Mouse (Mus musculus) lung, embryonic 15.5 days (tissue): Measurements from ENCODE around the gene Padi2. TPM values are rescaled to one million over a fixed set of nuclear protein-coding genes. Genes with fewer than 3 reads are reported as not detected.

Experiments
- ATAC-seq: fragments of 200-750 bp; cut with Nextera tagmentation; 2 replicates; pipeline ENCODE4 v1.8.0; 2017; ENCODE audit warnings: moderate number of reproducible peaks, borderline replicate concordance; ENCODE audit not compliant: low FRiP score, low TSS enrichment; ENCODE audit errors: extremely low read depth
- H3K27ac ChIP-seq: fragments of 300-500 bp; sonication (generic); 2 replicates; pipeline ENCODE4 v1.5.1; 2015; ENCODE audit warnings: moderate library complexity, mild to moderate bottlenecking, inconsistent platforms
- H3K27me3 ChIP-seq: fragments of 300-500 bp; sonication (generic); 2 replicates; pipeline ENCODE4 v1.6.1; 2015; ENCODE audit warnings: inconsistent platforms
- H3K36me3 ChIP-seq: fragments of 300-500 bp; sonication (generic); 2 replicates; pipeline ENCODE4 v1.6.1; 2015; ENCODE audit warnings: inconsistent platforms
- H3K4me1 ChIP-seq: fragments of 300-500 bp; sonication (generic); 2 replicates; pipeline ENCODE4 v1.6.1; 2015; ENCODE audit warnings: inconsistent platforms
- H3K4me2 ChIP-seq: fragments of 300-500 bp; sonication (generic); 2 replicates; pipeline ENCODE4 v1.6.1; 2015; ENCODE audit warnings: inconsistent platforms, mild to moderate bottlenecking, moderate library complexity
- H3K4me3 ChIP-seq: fragments of 300-500 bp; sonication (generic); 2 replicates; pipeline ENCODE4 v1.5.1; 2015; ENCODE audit warnings: mild to moderate bottlenecking, inconsistent platforms
- H3K9ac ChIP-seq: fragments of 300-500 bp; sonication (generic); 2 replicates; pipeline ENCODE4 v1.6.1; 2015; ENCODE audit warnings: inconsistent platforms
- H3K9me3 ChIP-seq: fragments of 300-500 bp; sonication (generic); 2 replicates; pipeline ENCODE4 v1.6.1; 2016; ENCODE audit warnings: inconsistent platforms
- WGBS: fragments of 180-500 bp; shearing (Covaris S2); methylation state at CpG from one replicate; pipeline ENCODE4 v1.1.7; 2015; 5-methylcytosine and 5-hydroxymethylcytosine counted together
- polyA plus RNA-seq: library from polyadenylated mRNA; unstranded; fragments of >200 nt; fragmentation: Nextera tagmentation; extraction: Ambion mirVana; gene quantifications from 2 replicates; pipeline ENCODE4 v1.2.1, GENCODE M21; 2015

The Padi2 gene
- polyA plus RNA-seq, 1 experiment from 2014 or later, result 2.6 TPM

DNA sequence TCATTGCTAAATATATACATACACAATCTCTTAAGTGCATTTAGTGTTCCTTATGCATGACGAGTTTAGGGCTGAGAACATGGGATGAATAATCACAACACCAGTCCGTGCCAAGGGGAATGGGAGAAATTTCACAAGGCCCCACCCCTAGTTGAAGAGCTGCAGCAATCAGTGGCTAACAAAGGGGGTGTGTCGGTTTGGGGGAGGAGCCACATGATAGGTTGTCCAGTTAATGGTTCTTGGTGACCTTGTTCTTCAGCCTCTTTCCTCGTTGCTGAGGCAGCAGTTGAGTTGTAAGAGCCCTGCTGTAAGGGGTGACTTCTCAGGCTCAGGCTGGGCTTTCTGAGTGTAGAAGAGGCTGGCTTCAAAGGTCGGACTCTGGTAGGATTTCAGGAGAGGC lies 56.8 kb downstream of the Padi2 start:
- H3K36me3 ChIP-seq, result peaks cover 15% of the 10 kb centered on the region; the same call in 1 of the 2 replicates
- no peak overlapping the region for H3K27ac ChIP-seq
- H3K9ac ChIP-seq, result no peak overlapping the region
- H3K27me3 ChIP-seq, result no peaks in the 10 kb centered on the region
- no peak overlapping the region for H3K4me2 ChIP-seq
- H3K4me1 ChIP-seq, result peaks cover 38% of the 10 kb centered on the region
- 28% methylated on average over 5 of the region's 5 CpGs for WGBS
- no peak for ATAC-seq
- no peaks in the 10 kb centered on the region for H3K9me3 ChIP-seq
- no peak overlapping the region for H3K4me3 ChIP-seq

DNA sequence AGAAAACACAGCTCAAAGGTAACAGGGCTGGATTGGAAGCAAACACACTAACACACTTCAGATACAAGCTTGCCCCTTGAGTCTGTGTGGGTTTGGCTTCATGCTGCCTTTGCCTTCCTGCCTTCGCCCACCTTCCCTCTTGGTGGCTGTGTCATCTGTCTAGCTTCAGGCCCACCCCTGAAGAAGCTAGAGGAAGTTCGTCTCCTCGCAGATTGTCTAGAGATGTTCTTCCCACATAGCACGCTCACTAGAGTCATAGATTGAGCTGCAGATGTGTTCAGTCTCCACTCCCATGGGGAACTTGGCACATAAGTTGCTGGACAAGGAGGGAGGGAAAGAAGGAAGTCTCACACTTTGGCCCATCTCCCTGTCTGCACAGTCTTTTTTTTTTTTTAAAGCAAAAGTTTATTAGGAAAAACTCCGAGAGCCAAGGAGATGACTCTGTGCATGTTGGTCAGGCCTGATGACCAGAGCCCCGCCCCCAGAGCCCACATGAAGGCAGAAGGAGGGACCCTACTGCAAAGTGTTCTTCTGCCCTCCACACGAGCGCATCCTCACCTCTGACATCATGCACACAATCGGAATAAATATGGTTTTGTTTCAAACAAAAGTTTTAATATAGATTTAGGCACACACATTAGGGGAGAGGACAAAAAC lies 57.9 kb downstream of the Padi2 start:
- no peak overlapping the region for H3K9ac ChIP-seq
- H3K36me3 ChIP-seq, result peaks cover 20% of the 10 kb centered on the region; the same call in 1 of the 2 replicates
- H3K27me3 ChIP-seq, result no peaks in the 10 kb centered on the region
- WGBS, result 68% methylated on average over 9 of the region's 9 CpGs
- H3K4me3 ChIP-seq, result no peak overlapping the region
- ATAC-seq, result no peak
- H3K4me2 ChIP-seq, result no peak overlapping the region
- H3K4me1 ChIP-seq, result peaks cover 35% of the 10 kb centered on the region
- no peak overlapping the region for H3K27ac ChIP-seq
- H3K9me3 ChIP-seq, result no peaks in the 10 kb centered on the region

DNA sequence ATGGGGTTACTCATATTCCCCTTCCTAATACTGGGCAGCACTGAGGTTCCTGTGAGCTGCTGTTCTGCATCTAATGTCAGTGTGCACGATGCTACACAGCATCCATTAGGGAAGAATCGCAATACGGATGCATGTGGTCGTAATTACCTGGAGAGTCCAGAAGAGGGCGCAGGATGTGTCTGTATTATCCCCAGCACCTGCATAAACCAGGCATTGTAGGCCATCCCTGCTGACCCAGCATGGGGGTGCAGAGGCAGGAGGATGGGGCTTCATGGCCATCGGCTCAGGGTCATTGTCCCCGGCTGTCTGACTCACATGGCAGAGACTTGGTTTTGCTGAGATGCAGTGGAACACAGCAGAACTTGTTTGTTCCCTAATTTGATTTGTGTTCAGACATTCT lies 58.5 kb downstream of the Padi2 start:
- 23% methylated on average over 7 of the region's 7 CpGs for WGBS
- H3K36me3 ChIP-seq, result peaks cover 23% of the 10 kb centered on the region
- no peak for ATAC-seq
- no peaks in the 10 kb centered on the region for H3K27me3 ChIP-seq
- H3K4me3 ChIP-seq, result no peak overlapping the region
- H3K27ac ChIP-seq, result no peak overlapping the region
- no peak overlapping the region for H3K4me2 ChIP-seq
- H3K4me1 ChIP-seq, result peaks cover 35% of the 10 kb centered on the region
- H3K9me3 ChIP-seq, result no peaks in the 10 kb centered on the region
- no peak overlapping the region for H3K9ac ChIP-seq

DNA sequence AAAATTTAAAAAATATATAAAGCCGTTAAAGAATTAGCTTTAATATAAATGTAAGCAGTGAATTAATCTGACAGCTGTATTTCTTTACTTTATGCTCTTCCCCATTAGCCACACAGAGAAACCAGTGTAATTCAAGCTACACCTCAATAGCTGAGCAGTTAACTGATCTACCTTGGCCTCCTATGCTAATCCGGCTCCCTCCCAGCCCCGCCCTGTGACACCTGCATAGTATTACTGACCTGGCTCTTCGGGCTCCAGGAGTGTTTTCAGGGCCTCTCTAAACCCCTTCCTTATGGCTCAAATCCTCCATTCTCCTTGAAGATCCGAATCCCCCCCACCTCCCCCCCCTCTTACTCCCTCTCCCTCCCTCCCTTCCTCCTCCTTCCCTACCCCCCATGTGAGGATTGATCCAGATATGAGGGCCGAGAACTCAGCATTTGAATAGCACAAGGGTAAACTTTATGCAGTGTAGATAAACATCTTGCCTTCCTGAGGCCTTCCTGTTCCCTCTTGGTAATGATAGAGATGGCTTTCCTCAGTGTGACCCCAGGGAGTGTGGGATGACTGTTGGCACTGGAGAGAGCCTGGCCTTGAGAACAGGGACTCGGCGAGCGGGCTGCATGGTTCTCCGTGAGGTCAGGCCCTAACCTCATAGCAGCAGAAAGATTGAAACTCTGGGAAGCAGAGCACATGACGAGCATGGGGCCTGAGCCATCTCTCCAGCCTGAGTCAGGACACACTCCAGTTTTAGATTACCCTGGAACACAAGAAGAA lies 61.4 kb downstream of the Padi2 start:
- Histone ChIP-seq H3K9ac (no peak overlapping the region), H3K36me3 (peaks cover 49% of the 10 kb centered on the region), H3K4me2 (no peak overlapping the region), H3K4me3 (no peak overlapping the region), H3K27ac (no peak overlapping the region), H3K27me3 (no peaks in the 10 kb centered on the region), H3K9me3 (no peaks in the 10 kb centered on the region), H3K4me1 (peaks cover 20% of the 10 kb centered on the region)
- no peak for ATAC-seq
- 75% methylated on average over 11 of the region's 11 CpGs for WGBS

DNA sequence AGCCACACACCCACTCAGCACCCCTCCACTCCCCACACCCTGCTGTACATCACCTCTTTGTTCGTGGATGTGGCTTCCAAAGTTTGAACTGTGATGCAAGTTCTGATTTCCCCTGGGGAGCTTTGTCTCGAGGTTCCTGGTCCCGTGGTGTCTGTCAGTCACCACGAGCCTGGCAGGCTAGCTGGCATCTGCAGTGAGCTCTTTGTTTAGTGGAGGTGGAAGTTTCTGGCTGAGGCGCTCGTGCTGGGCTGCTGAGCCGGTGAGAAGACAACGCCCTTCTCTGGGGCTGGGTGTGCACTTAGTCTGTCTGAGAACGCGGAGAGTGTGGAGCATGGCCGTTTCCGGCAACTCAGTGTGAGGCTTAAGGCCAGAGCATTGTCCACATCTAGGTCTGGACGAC lies 65.5 kb downstream of the Padi2 start:
- Histone ChIP-seq H3K9me3 (no peaks in the 10 kb centered on the region), H3K4me3 (no peak overlapping the region), H3K27ac (no peak overlapping the region), H3K27me3 (no peaks in the 10 kb centered on the region), H3K9ac (no peak overlapping the region), H3K36me3 (peaks cover 77% of the 10 kb centered on the region), H3K4me2 (no peak overlapping the region), H3K4me1 (no peaks in the 10 kb centered on the region)
- ATAC-seq, result no peak
- 86% methylated on average over 13 of the region's 13 CpGs for WGBS

DNA sequence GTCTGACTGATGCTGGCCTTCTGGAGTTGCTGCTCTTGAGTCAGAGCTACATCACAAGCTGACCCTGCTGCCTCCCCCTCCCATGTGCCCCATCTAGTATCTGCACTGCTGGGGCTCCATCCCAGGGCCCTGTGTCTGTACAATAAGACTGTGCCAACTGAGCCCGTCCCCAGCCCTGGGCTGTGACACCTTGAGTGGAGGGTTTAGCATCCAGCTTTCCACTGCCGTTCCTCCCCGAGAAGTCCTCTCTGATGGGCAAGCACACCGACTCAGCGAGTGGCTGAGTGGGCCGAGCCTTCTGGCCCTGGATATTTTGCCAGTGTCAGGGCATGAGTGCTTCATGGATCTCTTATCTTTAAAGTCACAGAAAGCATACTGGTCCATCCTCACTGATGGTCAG lies 68.3 kb downstream of the Padi2 start:
- Histone ChIP-seq H3K36me3 (peaks cover 88% of the 10 kb centered on the region), H3K9me3 (no peaks in the 10 kb centered on the region), H3K4me1 (no peaks in the 10 kb centered on the region), H3K4me2 (no peak overlapping the region), H3K4me3 (no peak overlapping the region), H3K27me3 (no peaks in the 10 kb centered on the region), H3K9ac (no peak overlapping the region), H3K27ac (no peak overlapping the region)
- ATAC-seq, result no peak
- 91% methylated on average over 6 of the region's 6 CpGs for WGBS

DNA sequence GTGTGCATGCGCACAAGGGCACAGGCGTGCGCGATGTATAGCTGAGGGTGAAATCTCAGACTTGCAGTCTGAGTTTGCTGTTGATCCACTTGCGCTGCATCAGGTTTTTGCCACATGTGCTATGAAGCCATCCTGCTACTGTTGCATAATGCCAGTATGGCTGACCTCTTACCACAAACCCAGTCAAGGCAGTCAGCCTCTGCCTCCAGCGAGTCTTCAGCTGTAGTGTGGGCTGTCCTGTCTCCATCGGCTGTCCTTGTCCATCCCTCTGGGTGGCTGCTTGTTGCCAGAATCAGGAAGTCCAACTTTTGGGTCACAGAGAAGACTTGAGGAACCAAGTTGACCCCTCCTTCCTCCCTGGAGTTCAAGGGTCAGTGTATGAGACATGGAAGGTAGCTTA lies 69.2 kb downstream of the Padi2 start:
- no peak overlapping the region for H3K4me2 ChIP-seq
- no peak overlapping the region for H3K4me3 ChIP-seq
- H3K4me1 ChIP-seq, result no peaks in the 10 kb centered on the region
- H3K27ac ChIP-seq, result no peak overlapping the region
- H3K9ac ChIP-seq, result no peak overlapping the region
- WGBS, result 93% methylated on average over 7 of the region's 7 CpGs
- no peaks in the 10 kb centered on the region for H3K27me3 ChIP-seq
- ATAC-seq, result no peak
- H3K9me3 ChIP-seq, result no peaks in the 10 kb centered on the region
- H3K36me3 ChIP-seq, result peaks cover 81% of the 10 kb centered on the region

DNA sequence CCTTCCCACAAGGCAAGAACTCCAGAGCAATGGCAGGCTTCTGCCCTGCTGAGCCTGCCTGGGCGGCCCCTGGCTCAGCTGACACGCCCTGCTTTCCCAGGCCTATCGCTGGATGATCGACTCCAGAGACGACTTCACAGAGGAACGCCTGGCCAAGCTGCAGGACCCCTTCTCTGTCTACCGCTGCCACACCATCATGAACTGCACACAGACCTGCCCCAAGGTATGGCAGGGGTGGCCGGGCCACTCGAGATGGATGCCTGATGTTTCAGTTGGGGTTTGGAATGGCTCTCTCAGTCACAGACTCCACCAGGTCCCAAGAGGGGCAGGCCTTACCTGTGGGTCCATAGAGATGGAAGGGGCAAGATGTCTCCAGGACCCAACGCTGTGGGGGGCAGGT lies 71.1 kb downstream of the Padi2 start:
- Histone ChIP-seq H3K4me3 (no peak overlapping the region), H3K4me1 (no peaks in the 10 kb centered on the region), H3K9me3 (no peaks in the 10 kb centered on the region), H3K9ac (no peak overlapping the region), H3K27me3 (no peaks in the 10 kb centered on the region), H3K36me3 (peaks cover 64% of the 10 kb centered on the region), H3K4me2 (no peak overlapping the region), H3K27ac (no peak overlapping the region)
- ATAC-seq, result no peak
- WGBS, result 84% methylated on average over 10 of the region's 10 CpGs

DNA sequence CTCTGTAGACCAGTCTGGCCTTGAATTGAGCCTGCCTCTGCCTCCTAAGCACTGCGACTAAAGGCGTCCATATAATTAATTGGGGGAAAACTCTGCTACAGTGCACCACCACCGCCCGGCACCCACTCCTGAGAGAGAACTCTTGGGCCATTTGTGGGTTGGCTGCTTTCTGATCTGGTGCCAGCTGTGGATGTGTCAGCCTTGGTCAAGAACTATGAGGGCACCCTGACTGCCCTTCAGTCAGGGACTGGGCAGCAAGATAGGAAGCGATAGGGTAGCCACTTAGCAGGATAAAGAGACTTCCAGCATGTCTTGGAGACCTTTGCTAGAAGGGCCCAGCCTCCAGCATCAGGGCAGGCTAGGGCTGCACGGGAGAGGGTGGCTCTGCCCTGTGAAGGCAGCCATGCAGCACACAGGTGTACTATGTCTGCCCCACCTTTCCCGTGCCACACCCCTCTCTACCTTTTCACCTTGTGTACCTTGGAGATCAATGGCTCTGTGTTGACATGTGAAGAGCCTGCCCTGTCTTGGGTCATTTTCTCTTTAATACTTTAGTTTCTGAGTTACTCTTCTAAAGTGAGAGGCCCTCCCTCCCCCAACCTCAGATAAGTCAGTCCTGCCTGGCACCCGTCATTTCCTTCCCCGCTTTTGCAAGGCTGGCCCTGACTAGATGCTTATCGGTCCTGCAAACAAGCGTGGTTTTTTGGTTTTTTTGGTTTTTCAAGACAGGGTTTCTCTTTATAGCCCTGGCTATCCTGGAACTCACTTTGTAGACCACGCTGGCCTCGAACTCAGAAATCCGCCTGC lies 71.9 kb downstream of the Padi2 start:
- H3K27ac ChIP-seq, result no peak overlapping the region
- no peak overlapping the region for H3K4me3 ChIP-seq
- WGBS, result 83% methylated on average over 14 of the region's 14 CpGs
- H3K9ac ChIP-seq, result no peak overlapping the region
- no peaks in the 10 kb centered on the region for H3K27me3 ChIP-seq
- no peaks in the 10 kb centered on the region for H3K9me3 ChIP-seq
- peaks cover 3% of the 10 kb centered on the region for H3K4me1 ChIP-seq
- no peak overlapping the region for H3K4me2 ChIP-seq
- H3K36me3 ChIP-seq, result peaks cover 56% of the 10 kb centered on the region
- ATAC-seq, result no peak

DNA sequence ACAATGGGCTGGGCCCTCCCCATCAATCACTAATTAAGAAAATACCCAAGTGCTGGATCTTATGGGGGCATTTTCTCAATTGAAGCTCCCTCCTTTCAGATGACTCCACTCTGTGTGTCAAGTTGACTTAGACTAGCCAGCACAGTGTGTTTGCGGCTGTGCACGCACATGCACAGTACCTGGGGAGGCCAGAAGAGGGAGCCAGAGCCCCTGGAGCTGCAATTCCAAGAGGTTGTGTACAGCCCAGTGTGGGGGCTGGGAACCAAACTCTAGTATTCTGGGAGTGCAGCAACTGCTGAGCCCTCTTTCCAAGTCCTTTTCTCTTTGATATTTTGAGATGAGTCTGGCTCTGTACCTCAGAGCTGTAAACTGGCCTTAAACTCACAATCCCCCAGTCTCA lies 75.5 kb downstream of the Padi2 start:
- Histone ChIP-seq H3K9ac (no peak overlapping the region), H3K36me3 (peaks cover 23% of the 10 kb centered on the region), H3K4me1 (peaks cover 19% of the 10 kb centered on the region), H3K4me3 (no peak overlapping the region), H3K9me3 (no peaks in the 10 kb centered on the region), H3K4me2 (no peak overlapping the region), H3K27ac (no peak overlapping the region), H3K27me3 (no peaks in the 10 kb centered on the region)
- ATAC-seq, result no peak
- WGBS, result 90% methylated on average over 2 of the region's 2 CpGs

DNA sequence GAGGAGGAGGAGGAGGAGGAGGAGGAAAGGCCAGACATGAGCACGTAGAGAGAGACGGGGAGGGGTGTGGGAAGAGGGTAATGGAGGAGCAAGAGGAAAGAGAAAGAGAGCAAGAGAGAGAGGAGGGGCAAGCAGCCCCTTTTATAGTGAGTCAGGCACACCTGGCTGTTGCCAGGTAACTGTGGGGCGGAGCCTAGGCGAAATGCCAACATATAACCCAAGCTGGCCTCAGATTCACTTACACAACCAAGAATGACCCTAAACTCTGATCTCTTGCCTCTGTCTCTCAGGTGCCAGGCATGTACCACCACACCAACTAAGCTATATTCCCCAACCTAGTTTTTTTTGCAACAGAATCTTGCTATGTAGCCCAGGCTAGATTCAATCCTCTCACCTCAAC lies 76.7 kb downstream of the Padi2 start:
- H3K27me3 ChIP-seq, result no peaks in the 10 kb centered on the region
- 44% methylated on average over 4 of the region's 4 CpGs for WGBS
- ATAC-seq, result no peak
- no peaks in the 10 kb centered on the region for H3K9me3 ChIP-seq
- H3K4me2 ChIP-seq, result no peak overlapping the region
- peaks cover 15% of the 10 kb centered on the region for H3K36me3 ChIP-seq
- no peak overlapping the region for H3K4me3 ChIP-seq
- no peak overlapping the region for H3K9ac ChIP-seq
- peak overlapping the region; percentile 69 for H3K27ac ChIP-seq
- peaks cover 28% of the 10 kb centered on the region for H3K4me1 ChIP-seq

DNA sequence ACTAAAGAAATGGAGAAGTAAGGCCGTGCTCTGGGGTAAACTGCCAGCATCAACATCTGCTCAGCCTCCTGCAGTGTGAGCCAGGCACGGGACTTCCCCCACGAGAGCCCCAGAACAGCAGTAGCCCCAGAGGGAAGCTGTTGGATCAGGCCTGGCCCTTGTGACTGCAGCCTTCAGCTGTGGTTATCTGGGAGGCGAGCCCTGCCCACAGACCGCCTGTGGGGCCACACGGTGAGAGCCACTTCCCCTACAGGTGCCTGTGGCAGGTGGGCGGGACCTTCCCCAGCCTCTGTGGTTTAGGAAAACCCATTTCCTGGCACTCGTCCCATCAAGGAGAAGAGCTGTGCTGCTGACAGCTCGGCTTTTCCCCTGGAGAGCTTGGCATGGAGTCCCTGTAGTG lies 77.3 kb downstream of the Padi2 start:
- WGBS, result 5% methylated on average over 9 of the region's 9 CpGs
- Histone ChIP-seq H3K9me3 (no peaks in the 10 kb centered on the region), H3K36me3 (peaks cover 12% of the 10 kb centered on the region), H3K4me2 (no peak overlapping the region), H3K9ac (no peak overlapping the region), H3K4me3 (no peak overlapping the region), H3K4me1 (peaks cover 29% of the 10 kb centered on the region), H3K27ac (peak overlapping the region; percentile 69), H3K27me3 (no peaks in the 10 kb centered on the region)
- ATAC-seq, result peak; percentile 48
